Mouse (Mus musculus): ENCODE measurements around the gene Plin4. TPM values are rescaled to one million over a fixed set of nuclear protein-coding genes. Genes with fewer than 3 reads are reported as not detected.
A peak's percentile ranks its signal among the peaks of the same experiment; 100 is the strongest.

Gene Plin4
- polyA plus RNA-seq (2012; fragmentation: generic; extraction: Trizol): 0.30 TPM

DNA sequence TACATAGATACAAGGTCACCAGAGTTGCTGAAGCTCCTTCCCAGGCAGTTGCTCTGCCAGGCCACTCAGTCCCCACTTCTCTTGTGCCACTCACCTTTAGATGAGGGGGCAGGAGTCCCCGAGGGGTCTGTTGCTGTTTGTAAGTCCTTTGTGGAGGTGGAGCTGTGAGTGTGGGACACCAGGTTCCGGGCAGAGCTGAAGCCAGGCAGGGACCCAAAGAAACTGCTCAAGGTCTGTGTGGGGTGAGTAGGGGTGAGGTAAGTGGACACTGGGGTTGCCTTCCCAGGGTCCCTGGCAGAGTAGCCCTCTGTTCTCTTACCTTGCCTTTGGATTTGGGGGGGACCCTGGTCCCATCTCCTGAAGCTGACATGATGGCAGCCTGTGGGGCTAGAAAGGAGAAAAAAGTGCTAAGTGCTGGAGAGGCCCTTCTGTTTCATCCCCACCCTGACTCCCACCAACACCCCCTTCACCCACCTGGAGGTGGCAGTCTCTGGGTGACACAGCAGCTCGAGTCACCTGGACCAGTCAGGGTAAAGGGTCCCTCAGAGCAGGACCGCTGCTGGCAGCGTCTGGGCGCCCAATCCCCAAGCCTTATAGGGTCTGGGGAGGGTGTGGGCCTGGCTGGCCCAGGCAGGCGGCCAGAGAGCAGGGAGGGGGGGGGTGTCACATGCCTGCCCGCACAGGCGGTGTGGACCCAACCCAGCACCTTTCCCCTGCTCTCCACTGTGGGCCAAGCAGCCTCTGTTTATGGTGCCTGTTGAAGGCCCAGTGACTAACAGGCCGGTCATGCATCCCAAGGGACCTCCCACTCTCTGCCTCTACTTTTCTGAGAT, at the start of gene Plin4:
Gene Plin4, minus strand, starts transcription at position 585 of the 833 bp plus-strand sequence.
- no peak for TF ChIP-seq USF1 (IDR thresholded peaks at IDR 0.05; ENCODE audit: low read depth)
- peak; percentile 10 for TF ChIP-seq SRF (IDR thresholded peaks at IDR 0.05; ENCODE audit: control insufficient read depth, insufficient read length, low read depth)
- peak in 1 of 3 experiments; percentile 23 for TF ChIP-seq MYOD1 (IDR thresholded peaks at IDR 0.05; ENCODE audit: control insufficient read depth in 1 of 3, insufficient read length in 2 of 3, low read depth in 2 of 3)
- TF ChIP-seq MYOG (IDR thresholded peaks at IDR 0.05; ENCODE audit: control insufficient read depth in 1 of 3, insufficient read depth in 1 of 3, insufficient read length in 2 of 3, low read depth in 2 of 3): peak in 1 of 3 experiments; percentile 45
- H3K4me3 ChIP-seq: no peak within 1 kb of the TSS
- H3K27me3 ChIP-seq (ENCODE audit: control insufficient read depth, insufficient read depth, insufficient read length): no peaks in the 10 kb centered on the region

DNA sequence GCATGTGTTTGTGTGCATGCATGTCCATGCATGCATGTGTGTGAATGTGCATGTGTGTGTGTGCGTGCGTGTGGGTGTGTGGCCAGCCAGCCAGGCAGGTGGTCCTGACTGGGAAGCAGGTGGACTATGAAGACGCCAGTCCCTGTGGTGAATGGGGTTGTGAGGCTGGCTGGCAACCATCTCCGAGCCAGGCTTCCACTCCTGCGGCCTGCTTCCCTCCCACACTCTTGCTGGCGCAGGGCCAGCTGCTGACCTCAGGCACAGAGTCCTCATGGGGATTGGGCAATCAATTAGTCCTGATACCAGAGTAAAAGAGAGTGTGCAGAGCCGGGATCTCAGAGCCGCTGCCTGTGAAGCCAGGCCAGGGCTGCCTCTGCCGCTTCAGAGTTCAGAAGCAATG, 44.0 kb upstream of the Plin4 start:
- Histone ChIP-seq H3K4me3 (no peak overlapping the region), H3K27me3 (ENCODE audit: control insufficient read depth, insufficient read depth, insufficient read length) (peaks cover 74% of the 10 kb centered on the region), H3K79me2 (ENCODE audit: control insufficient read depth, insufficient read depth) (no peaks in the 10 kb centered on the region), H3K4me2 (ENCODE audit: low read depth) (no peak overlapping the region), H3ac (ENCODE audit: control insufficient read depth, insufficient read length) (no peak overlapping the region), H3K36me3 (ENCODE audit: control insufficient read depth, insufficient read depth) (no peaks in the 10 kb centered on the region)
- TF ChIP-seq MYOD1 (IDR thresholded peaks at IDR 0.05; ENCODE audit: control insufficient read depth in 1 of 3, insufficient read length in 2 of 3, low read depth in 2 of 3) (peak in 2 of 3 experiments; percentile 90 to 91), MAX (IDR thresholded peaks at IDR 0.05; ENCODE audit: low read depth) (no peak), POLR2AphosphoS2 (IDR thresholded peaks at IDR 0.05; ENCODE audit: insufficient read length, low read depth) (no peak), MYOG (IDR thresholded peaks at IDR 0.05; ENCODE audit: control insufficient read depth in 1 of 3, insufficient read depth in 1 of 3, insufficient read length in 2 of 3, low read depth in 2 of 3) (peak in 2 of 3 experiments; percentile 88 to 91), TCF12 (IDR thresholded peaks at IDR 0.05; ENCODE audit: insufficient read depth, poor library complexity, severe bottlenecking) (no peak), USF1 (IDR thresholded peaks at IDR 0.05; ENCODE audit: low read depth) (no peak), TCF3 (IDR thresholded peaks at IDR 0.05; ENCODE audit: insufficient read length, low read depth) (peak; percentile 59), CEBPB (IDR thresholded peaks at IDR 0.05; ENCODE audit: insufficient read depth, poor library complexity, severe bottlenecking) (peak; percentile 86), SRF (IDR thresholded peaks at IDR 0.05; ENCODE audit: control insufficient read depth, insufficient read length, low read depth) (no peak)

More for the DNA sequence above, at the start of gene Plin4:
- H3ac ChIP-seq (ENCODE audit: control insufficient read depth, insufficient read length): no peak within 1 kb of the TSS
- peak within 1 kb of the TSS; percentile 24 for H3K4me2 ChIP-seq (ENCODE audit: low read depth)
- no peaks in the 10 kb centered on the region for H3K36me3 ChIP-seq (ENCODE audit: control insufficient read depth, insufficient read depth)
- no peaks in the 10 kb centered on the region for H3K79me2 ChIP-seq (ENCODE audit: control insufficient read depth, insufficient read depth)

DNA sequence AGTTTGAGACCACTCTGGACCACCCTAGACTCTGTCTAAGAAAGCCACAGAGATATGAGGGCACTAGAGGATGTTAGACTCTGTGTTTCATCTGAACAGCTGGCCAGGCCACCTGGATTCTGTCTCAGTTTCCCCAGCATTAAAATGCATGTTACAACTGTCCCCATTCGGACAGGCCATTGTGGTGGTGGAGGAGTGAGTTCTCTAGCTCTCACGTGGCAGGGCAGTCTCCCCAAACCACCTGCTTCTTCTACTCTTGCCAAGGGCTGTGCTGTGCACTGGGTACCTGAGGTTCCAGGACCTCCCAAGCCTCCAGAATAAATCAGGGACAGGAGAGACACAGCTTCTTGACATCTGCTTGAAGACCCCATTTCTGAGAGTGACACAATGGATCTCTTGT, 40.3 kb upstream of the Plin4 start:
- no peak overlapping the region for H3ac ChIP-seq (ENCODE audit: control insufficient read depth, insufficient read length)
- TF ChIP-seq SRF (IDR thresholded peaks at IDR 0.05; ENCODE audit: control insufficient read depth, insufficient read length, low read depth) (no peak), POLR2A (IDR thresholded peaks at IDR 0.05; ENCODE audit: insufficient read length, low read depth) (no peak), MAX (IDR thresholded peaks at IDR 0.05; ENCODE audit: low read depth) (no peak), E2F4 (IDR thresholded peaks at IDR 0.05; ENCODE audit: insufficient read depth) (no peak), MYOD1 (IDR thresholded peaks at IDR 0.05; ENCODE audit: control insufficient read depth in 1 of 3, insufficient read length in 2 of 3, low read depth in 2 of 3) (no peak), REST (IDR thresholded peaks at IDR 0.05; ENCODE audit: insufficient read depth, insufficient read length) (no peak)
- no peak overlapping the region for H3K4me3 ChIP-seq
- no peaks in the 10 kb centered on the region for H3K79me2 ChIP-seq (ENCODE audit: control insufficient read depth, insufficient read depth)
- H3K4me2 ChIP-seq (ENCODE audit: low read depth): no peak overlapping the region
- no peaks in the 10 kb centered on the region for H3K36me3 ChIP-seq (ENCODE audit: control insufficient read depth, insufficient read depth)
- peaks cover 62% of the 10 kb centered on the region for H3K27me3 ChIP-seq (ENCODE audit: control insufficient read depth, insufficient read depth, insufficient read length)

DNA sequence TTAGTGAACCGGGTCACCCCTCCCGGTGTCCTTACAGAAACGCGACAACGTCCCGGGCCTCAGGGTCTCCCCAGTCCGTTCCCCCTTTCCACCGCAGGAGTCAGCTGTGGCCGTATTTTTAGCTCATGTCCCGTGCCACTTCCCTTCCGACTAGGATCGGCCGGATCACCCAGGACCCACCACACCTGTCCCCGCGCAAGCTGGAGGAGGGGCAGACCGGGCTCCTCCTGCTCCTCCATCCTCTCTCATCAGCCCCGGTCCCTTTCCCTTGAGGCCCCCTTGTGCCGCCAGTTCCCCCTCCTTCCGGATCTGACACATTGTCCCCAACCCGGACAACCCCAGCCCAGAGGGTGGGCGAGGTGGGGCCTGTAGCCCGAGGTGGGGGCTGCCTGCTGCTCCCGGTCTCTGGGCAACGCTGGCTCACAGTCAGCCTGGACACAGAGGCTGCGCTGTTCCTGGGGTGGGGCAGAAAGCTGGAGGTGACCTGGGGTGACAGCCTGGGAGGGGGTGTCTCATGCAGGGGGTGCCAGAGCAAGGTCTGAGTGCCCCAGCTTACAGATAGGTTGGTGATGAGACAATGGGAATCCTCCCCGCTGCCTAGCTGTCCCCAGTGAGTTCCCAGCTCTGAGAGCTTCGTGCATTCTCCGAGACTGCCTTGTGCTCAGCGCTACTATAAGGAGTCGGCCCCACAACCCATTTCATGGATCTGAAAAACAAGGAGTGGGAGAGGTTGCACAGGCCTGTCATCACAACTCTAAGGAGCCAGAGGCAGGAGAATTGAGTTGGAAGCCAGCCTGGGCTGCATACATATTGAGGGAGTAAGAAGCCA, 39.4 kb upstream of the Plin4 start:
- H3K36me3 ChIP-seq (ENCODE audit: control insufficient read depth, insufficient read depth): no peaks in the 10 kb centered on the region
- no peak overlapping the region for H3K4me3 ChIP-seq
- TF ChIP-seq E2F4 (IDR thresholded peaks at IDR 0.05; ENCODE audit: insufficient read depth) (no peak), MYOG (IDR thresholded peaks at IDR 0.05; ENCODE audit: control insufficient read depth in 1 of 3, insufficient read depth in 1 of 3, insufficient read length in 2 of 3, low read depth in 2 of 3) (peak in 2 of 3 experiments; percentile 47 to 77), MYOD1 (IDR thresholded peaks at IDR 0.05; ENCODE audit: control insufficient read depth in 1 of 3, insufficient read length in 2 of 3, low read depth in 2 of 3) (peak in 1 of 3 experiments; percentile 49), TCF3 (IDR thresholded peaks at IDR 0.05; ENCODE audit: insufficient read length, low read depth) (no peak), MAX (IDR thresholded peaks at IDR 0.05; ENCODE audit: low read depth) (no peak)
- H3K79me2 ChIP-seq (ENCODE audit: control insufficient read depth, insufficient read depth): no peaks in the 10 kb centered on the region
- peaks cover 62% of the 10 kb centered on the region for H3K27me3 ChIP-seq (ENCODE audit: control insufficient read depth, insufficient read depth, insufficient read length)
- no peak overlapping the region for H3ac ChIP-seq (ENCODE audit: control insufficient read depth, insufficient read length)
- H3K4me2 ChIP-seq (ENCODE audit: low read depth): no peak overlapping the region

DNA sequence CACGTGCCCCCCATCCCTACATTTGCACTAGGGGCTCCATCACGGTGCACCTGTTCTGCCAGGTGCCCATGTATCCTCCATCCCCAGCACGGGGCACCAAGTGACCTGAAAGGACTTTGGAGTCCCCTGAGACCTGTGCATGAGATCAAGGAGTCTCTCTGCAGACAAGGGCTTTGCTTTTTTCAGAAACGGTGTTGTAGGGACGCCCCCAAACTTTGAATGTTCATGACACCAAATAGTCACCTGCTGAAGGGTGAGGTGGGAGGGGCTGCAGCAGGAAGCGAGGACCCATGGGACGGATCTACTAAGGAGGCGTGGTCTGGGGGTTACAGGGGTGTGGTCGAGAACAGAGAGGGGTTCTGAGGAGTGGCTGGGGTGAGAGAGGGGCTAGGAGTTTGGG, 38.7 kb upstream of the Plin4 start:
- H3K79me2 ChIP-seq (ENCODE audit: control insufficient read depth, insufficient read depth): no peaks in the 10 kb centered on the region
- peaks cover 62% of the 10 kb centered on the region for H3K27me3 ChIP-seq (ENCODE audit: control insufficient read depth, insufficient read depth, insufficient read length)
- H3K4me2 ChIP-seq (ENCODE audit: low read depth): no peak overlapping the region
- H3K4me3 ChIP-seq: no peak overlapping the region
- no peak for TF ChIP-seq MAX (IDR thresholded peaks at IDR 0.05; ENCODE audit: low read depth)
- TF ChIP-seq MYOD1 (IDR thresholded peaks at IDR 0.05; ENCODE audit: control insufficient read depth in 1 of 3, insufficient read length in 2 of 3, low read depth in 2 of 3): no peak
- TF ChIP-seq SRF (IDR thresholded peaks at IDR 0.05; ENCODE audit: control insufficient read depth, insufficient read length, low read depth): no peak
- no peak for TF ChIP-seq USF1 (IDR thresholded peaks at IDR 0.05; ENCODE audit: low read depth)
- no peak for TF ChIP-seq CEBPB (IDR thresholded peaks at IDR 0.05; ENCODE audit: insufficient read depth, poor library complexity, severe bottlenecking)
- no peak for TF ChIP-seq E2F4 (IDR thresholded peaks at IDR 0.05; ENCODE audit: insufficient read depth)
- no peak for TF ChIP-seq TCF3 (IDR thresholded peaks at IDR 0.05; ENCODE audit: insufficient read length, low read depth)
- TF ChIP-seq REST (IDR thresholded peaks at IDR 0.05; ENCODE audit: insufficient read depth, insufficient read length): no peak
- H3K36me3 ChIP-seq (ENCODE audit: control insufficient read depth, insufficient read depth): no peaks in the 10 kb centered on the region
- H3ac ChIP-seq (ENCODE audit: control insufficient read depth, insufficient read length): no peak overlapping the region

Data from myocyte (in vitro differentiated cells).